Mouse (Mus musculus) kidney, embryonic 14.5 days (tissue): ENCODE data around the gene Catsperz. TPM values are rescaled to one million over a fixed set of nuclear protein-coding genes. Genes with fewer than 3 reads are reported as not detected.
A peak's percentile ranks its signal among the peaks of the same experiment; 100 is the strongest.

ENCODE experiments used
- ATAC-seq: fragments of 200-750 bp; cut with Nextera tagmentation; 2 replicates; pipeline ENCODE4 v1.8.0; 2017; ENCODE audit warnings: moderate number of reproducible peaks, mild to moderate bottlenecking, moderate TSS enrichment, moderate library complexity; ENCODE audit not compliant: low FRiP score, low TSS enrichment
- H3K27ac ChIP-seq: fragments of 300-500 bp; sonication (generic); 2 replicates; pipeline ENCODE4 v1.5.1; 2014; ENCODE audit warnings: low read depth, mild to moderate bottlenecking, low read length, moderate library complexity, mixed read lengths
- H3K27me3 ChIP-seq: fragments of 300-500 bp; sonication (generic); 2 replicates; pipeline ENCODE4 v1.6.1; 2014; ENCODE audit warnings: mild to moderate bottlenecking, low read length; ENCODE audit not compliant: control insufficient read depth, insufficient read depth
- H3K36me3 ChIP-seq: fragments of 300-500 bp; sonication (generic); 2 replicates; pipeline ENCODE4 v1.6.1; 2014; ENCODE audit warnings: low read length, mixed read lengths; ENCODE audit not compliant: control insufficient read depth, insufficient read depth
- H3K4me1 ChIP-seq: fragments of 300-500 bp; sonication (generic); 2 replicates; pipeline ENCODE4 v1.6.1; 2014; ENCODE audit warnings: low read length, mixed read lengths; ENCODE audit not compliant: control insufficient read depth, insufficient read depth
- H3K4me2 ChIP-seq: fragments of 300-500 bp; sonication (generic); replicated peaks from 2 replicates; pipeline ENCODE4 v1.6.1; 2014; ENCODE audit warnings: low read depth, mild to moderate bottlenecking, low read length
- H3K4me3 ChIP-seq: fragments of 300-500 bp; sonication (generic); 2 replicates; pipeline ENCODE4 v1.5.1; 2014; ENCODE audit warnings: mild to moderate bottlenecking, low read length
- H3K9ac ChIP-seq: fragments of 300-500 bp; sonication (generic); 2 replicates; pipeline ENCODE4 v1.6.1; 2014; ENCODE audit warnings: low read depth, mild to moderate bottlenecking, low read length, moderate library complexity
- H3K9me3 ChIP-seq: fragments of 300-500 bp; sonication (generic); 2 replicates; pipeline ENCODE4 v1.6.1; 2016; ENCODE audit warnings: low read length; ENCODE audit not compliant: control insufficient read depth
- WGBS: fragments of 180-500 bp; shearing (Covaris S2); extraction: QIAGEN DNeasy Blood & Tissue Kit; methylation state at CpG from one replicate; pipeline ENCODE4 v1.1.7; 2014; 5-methylcytosine and 5-hydroxymethylcytosine counted together
- polyA plus RNA-seq: library from polyadenylated mRNA; unstranded; fragments of >200 nt; fragmentation: Nextera tagmentation; extraction: Ambion mirVana; gene quantifications from 2 replicates; pipeline ENCODE4 v1.2.1, GENCODE M21; 2014

Catsperz gene
- 2.1 and 3.8 TPM in 2 replicates for polyA plus RNA-seq

GRCm38 (mm10) chr19:6925307-6925573 is at the start of gene Catsperz:
Gene Catsperz (minus strand): TSS chr19:6925380.
- 2% methylated on average over 8 of the region's 9 CpGs for WGBS
- Histone ChIP-seq H3K27ac (no peak within 1 kb of the TSS), H3K9me3 (peaks cover 4% of the 10 kb centered on the region; the same call in 1 of the 2 replicates), H3K9ac (no peak within 1 kb of the TSS), H3K4me1 (peaks cover 13% of the 10 kb centered on the region), H3K36me3 (no peaks in the 10 kb centered on the region), H3K4me2 (peak within 1 kb of the TSS; percentile 28), H3K4me3 (peak within 1 kb of the TSS; percentile 24), H3K27me3 (peaks cover 52% of the 10 kb centered on the region)
- no peak for ATAC-seq

- Histone ChIP-seq H3K36me3 (peaks cover 20% of the 10 kb centered on the region), H3K27me3 (no peaks in the 10 kb centered on the region), H3K4me1 (peaks cover 50% of the 10 kb centered on the region), H3K9me3 (no peaks in the 10 kb centered on the region), H3K27ac (peak within 1 kb of the TSS; percentile 91), H3K9ac (peak within 1 kb of the TSS; percentile 87), H3K4me3 (peak within 1 kb of the TSS; percentile 82), H3K4me2 (peak within 1 kb of the TSS; percentile 91)
- under 1% methylated on average over 67 of the region's 84 CpGs for WGBS
- peak; percentile 51 for ATAC-seq
These were observed 49.3 kb upstream of the Catsperz start, which contains the start of gene Ppp1r14b for GRCm38 (mm10) chr19:6974211-6975205. Gene Ppp1r14b (plus strand): TSS chr19:6974968.

GRCm38 (mm10) chr19:6973581-6974190 is 48.5 kb upstream of the Catsperz start:
- Histone ChIP-seq H3K9ac (peak overlapping the region; percentile 87; the same call in 1 of the 2 replicates), H3K4me3 (peak overlapping the region; percentile 82), H3K36me3 (peaks cover 20% of the 10 kb centered on the region), H3K27ac (no peak overlapping the region), H3K4me2 (peak overlapping the region; percentile 91), H3K4me1 (peaks cover 50% of the 10 kb centered on the region), H3K27me3 (no peaks in the 10 kb centered on the region), H3K9me3 (no peaks in the 10 kb centered on the region)
- WGBS: 23% methylated on average over 11 of the region's 12 CpGs
- ATAC-seq: no peak

- H3K9me3 ChIP-seq: no peaks in the 10 kb centered on the region
- H3K36me3 ChIP-seq: peaks cover 6% of the 10 kb centered on the region
- no peak overlapping the region for H3K4me2 ChIP-seq
- H3K27ac ChIP-seq: no peak overlapping the region
- H3K4me3 ChIP-seq: no peak overlapping the region
- 69% methylated on average over 13 of the region's 13 CpGs for WGBS
- no peaks in the 10 kb centered on the region for H3K27me3 ChIP-seq
- peaks cover 46% of the 10 kb centered on the region for H3K4me1 ChIP-seq
- no peak for ATAC-seq
- H3K9ac ChIP-seq: no peak overlapping the region
These were observed 47.2 kb upstream of the Catsperz start for GRCm38 (mm10) chr19:6972247-6972917.

GRCm38 (mm10) chr19:6971644-6972043 is 46.5 kb upstream of the Catsperz start:
- H3K9me3 ChIP-seq: no peaks in the 10 kb centered on the region
- no peak for ATAC-seq
- no peak overlapping the region for H3K4me2 ChIP-seq
- peaks cover under 1% of the 10 kb centered on the region; the same call in 1 of the 2 replicates for H3K36me3 ChIP-seq
- 10% methylated on average over 6 of the region's 6 CpGs for WGBS
- peaks cover 41% of the 10 kb centered on the region for H3K4me1 ChIP-seq
- no peak overlapping the region for H3K4me3 ChIP-seq
- H3K9ac ChIP-seq: peak overlapping the region; percentile 34; the same call in 1 of the 2 replicates
- H3K27ac ChIP-seq: no peak overlapping the region
- H3K27me3 ChIP-seq: no peaks in the 10 kb centered on the region

- peak overlapping the region; percentile 64 for H3K4me3 ChIP-seq
- 24% methylated on average over 11 of the region's 11 CpGs for WGBS
These were observed 45.4 kb upstream of the Catsperz start for GRCm38 (mm10) chr19:6970460-6971085.

GRCm38 (mm10) chr19:6969665-6970381 is 44.6 kb upstream of the Catsperz start:
- Histone ChIP-seq H3K4me2 (peak overlapping the region; percentile 80), H3K9ac (peak overlapping the region; percentile 71), H3K36me3 (peaks cover 16% of the 10 kb centered on the region), H3K4me3 (peak overlapping the region; percentile 64), H3K27me3 (no peaks in the 10 kb centered on the region), H3K4me1 (peaks cover 34% of the 10 kb centered on the region), H3K9me3 (no peaks in the 10 kb centered on the region), H3K27ac (no peak overlapping the region; the same call in 1 of the 2 replicates)
- WGBS: 1% methylated on average over 55 of the region's 55 CpGs
- peak; percentile 70 for ATAC-seq

More at GRCm38 (mm10) chr19:6970460-6971085, 45.4 kb upstream of the Catsperz start:
- no peak for ATAC-seq
- no peaks in the 10 kb centered on the region for H3K9me3 ChIP-seq
- H3K4me2 ChIP-seq: peak overlapping the region; percentile 80
- peak overlapping the region; percentile 42 for H3K9ac ChIP-seq
- H3K4me1 ChIP-seq: peaks cover 34% of the 10 kb centered on the region
- peaks cover 10% of the 10 kb centered on the region for H3K36me3 ChIP-seq
- no peaks in the 10 kb centered on the region for H3K27me3 ChIP-seq
- H3K27ac ChIP-seq: peak overlapping the region; percentile 37; the same call in 1 of the 2 replicates

- H3K9me3 ChIP-seq: no peaks in the 10 kb centered on the region
These were observed 44.1 kb upstream of the Catsperz start for GRCm38 (mm10) chr19:6969291-6969664.

More at GRCm38 (mm10) chr19:6969291-6969664, 44.1 kb upstream of the Catsperz start:
- Histone ChIP-seq H3K4me2 (peak overlapping the region; percentile 80), H3K4me1 (peaks cover 34% of the 10 kb centered on the region), H3K27ac (peak overlapping the region; percentile 20; the same call in 1 of the 2 replicates), H3K9ac (peak overlapping the region; percentile 71), H3K36me3 (peaks cover 21% of the 10 kb centered on the region), H3K27me3 (no peaks in the 10 kb centered on the region), H3K4me3 (peak overlapping the region; percentile 64)
- ATAC-seq: no peak; the same call in 1 of the 2 replicates
- under 1% methylated on average over 20 of the region's 20 CpGs for WGBS
